Mouse (Mus musculus) heart, postnatal 14 days (tissue): ENCODE results near the gene Hps3. TPM values are rescaled to one million over a fixed set of nuclear protein-coding genes. Genes with fewer than 3 reads are reported as not detected.

Experiments
- DNase-seq, 2 experiments: peaks; one replicate each; pipeline ENCODE4 v3.0.0; 2021 to 2022
- intact Hi-C: fragments of 180-260 bp; cut with DNase I; formaldehyde crosslinking; loops from one replicate; pipeline ENCODE4 v1.15.1; 2025
- total RNA-seq, 2 experiments: library from RNA; stranded (reverse); gene quantifications; 2 replicates each; pipeline ENCODE4 v1.2.3; 2021

Gene Hps3
- total RNA-seq, 2 experiments from 2014 or later: 8.5 to 11.5 TPM

- no peak for DNase-seq
- intact Hi-C loops: no loop called here
Observed at GRCm38 (mm10) chr3:20010464-20010863, 24.7 kb downstream of the Hps3 start.

- no peak for DNase-seq
- intact Hi-C loops: no loop called here
Observed at GRCm38 (mm10) chr3:20007759-20008158, 27.4 kb downstream of the Hps3 start.

GRCm38 (mm10) chr3:20007275-20007674 is 27.8 kb downstream of the Hps3 start:
- DNase-seq: no peak
- intact Hi-C loops: no loop called here

- intact Hi-C loops: no loop called here
Observed at GRCm38 (mm10) chr3:20005611-20006010, 29.5 kb downstream of the Hps3 start.

GRCm38 (mm10) chr3:20004422-20004821 is 30.7 kb downstream of the Hps3 start:
- no peak for DNase-seq
- intact Hi-C loops: no loop called here

More at GRCm38 (mm10) chr3:20005611-20006010, 29.5 kb downstream of the Hps3 start:
- DNase-seq: no peak

- intact Hi-C loops: loop anchor here (2.0 kb wide), 1 partner anchor 100 kb away; no protein-coding TSS in a partner anchor
- peak; percentile 21 to 33 for DNase-seq
Observed at GRCm38 (mm10) chr3:20002786-20003185, 32.3 kb downstream of the Hps3 start.

- intact Hi-C loops: no loop called here
- no peak for DNase-seq
Observed at GRCm38 (mm10) chr3:20000806-20001205, 34.3 kb downstream of the Hps3 start.

- intact Hi-C loops: no loop called here
- DNase-seq: no peak
Observed at GRCm38 (mm10) chr3:19999551-19999950, 35.6 kb downstream of the Hps3 start.

- DNase-seq: no peak
- intact Hi-C loops: no loop called here
Observed at GRCm38 (mm10) chr3:19992388-19992787, 42.7 kb downstream of the Hps3 start.

GRCm38 (mm10) chr3:19990031-19990430 is 45.1 kb downstream of the Hps3 start:
- intact Hi-C loops: no loop called here
- no peak for DNase-seq

GRCm38 (mm10) chr3:19986123-19986522 is 49.0 kb downstream of the Hps3 start:
- no peak for DNase-seq
- intact Hi-C loops: no loop called here

GRCm38 (mm10) chr3:19982846-19983245 is 52.3 kb downstream of the Hps3 start:
- intact Hi-C loops: no loop called here
- DNase-seq: no peak

GRCm38 (mm10) chr3:19981156-19981555 is 54.0 kb downstream of the Hps3 start:
- DNase-seq: no peak
- intact Hi-C loops: no loop called here

GRCm38 (mm10) chr3:19978474-19978873 is 56.6 kb downstream of the Hps3 start:
- intact Hi-C loops: no loop called here

GRCm38 (mm10) chr3:19966072-19966471 is 69.0 kb downstream of the Hps3 start:
- no peak for DNase-seq
- intact Hi-C loops: no loop called here

More at GRCm38 (mm10) chr3:19978474-19978873, 56.6 kb downstream of the Hps3 start:
- peak in 1 of 2 experiments; percentile 31 for DNase-seq

- DNase-seq: no peak
Observed at GRCm38 (mm10) chr3:19965239-19965638, 69.9 kb downstream of the Hps3 start.

GRCm38 (mm10) chr3:19964625-19965188 is 70.4 kb downstream of the Hps3 start:
- intact Hi-C loops: no loop called here

More at GRCm38 (mm10) chr3:19965239-19965638, 69.9 kb downstream of the Hps3 start:
- intact Hi-C loops: no loop called here

GRCm38 (mm10) chr3:19962769-19963513 is 72.2 kb downstream of the Hps3 start:
- DNase-seq: no peak
- intact Hi-C loops: no loop called here

More at GRCm38 (mm10) chr3:19964625-19965188, 70.4 kb downstream of the Hps3 start:
- DNase-seq: no peak

GRCm38 (mm10) chr3:19961341-19961740 is 73.8 kb downstream of the Hps3 start:
- intact Hi-C loops: no loop called here
- no peak for DNase-seq

GRCm38 (mm10) chr3:19960570-19961114 is 74.5 kb downstream of the Hps3 start:
- DNase-seq: no peak
- intact Hi-C loops: no loop called here

- intact Hi-C loops: no loop called here
- DNase-seq: no peak
Observed at GRCm38 (mm10) chr3:19958983-19959382, 76.1 kb downstream of the Hps3 start.

GRCm38 (mm10) chr3:19958031-19958430 is 77.1 kb downstream of the Hps3 start:
- no peak for DNase-seq
- intact Hi-C loops: no loop called here
